Mouse (Mus musculus) G1E (cell line): ENCODE data around the gene Sirt1.

Source experiments
- CTCF ChIP-seq: IDR thresholded peaks from 2 replicates; pipeline ENCODE4 v1.5.1; 2012; ENCODE audit warnings: low read depth, low read length, inconsistent platforms, mixed read lengths
- GATA1 ChIP-seq: IDR thresholded peaks from 2 replicates; pipeline ENCODE4 v1.6.1; 2012; ENCODE audit warnings: borderline replicate concordance, low read length, inconsistent platforms, mixed read lengths
- TAL1 ChIP-seq: conservative IDR thresholded peaks from 2 replicates; pipeline ENCODE4 v1.6.1; 2012; ENCODE audit warnings: low read depth, low read length, inconsistent platforms, mixed read lengths

DNA sequence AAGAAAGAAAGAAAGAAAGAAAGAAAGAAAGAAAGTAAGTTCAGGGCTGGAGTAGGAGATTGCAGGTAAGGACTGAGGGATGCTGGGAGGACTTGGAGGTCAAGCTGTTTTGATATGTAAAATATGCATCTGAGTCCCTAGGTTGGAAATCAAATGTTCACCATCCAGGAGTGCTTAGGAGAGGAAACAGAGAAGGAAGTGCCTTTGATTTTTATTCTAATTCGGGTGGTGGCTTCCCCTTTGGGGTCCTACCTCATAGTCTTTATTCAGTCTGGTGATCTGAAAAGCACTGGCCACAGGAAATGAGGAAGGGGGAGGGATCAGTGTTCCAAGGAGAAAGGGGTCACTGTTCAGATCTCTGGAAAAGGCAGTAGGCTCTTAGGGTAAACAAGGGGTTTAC, 21.0 kb downstream of the Sirt1 start:
- TF ChIP-seq GATA1 (no peak), CTCF (no peak), TAL1 (no peak)
